Mouse (Mus musculus) urinary bladder, adult 18-20 months (tissue): ENCODE results near the gene Xrcc4.

Experiments used
- DNase-seq, 2 experiments: peaks; one replicate each; pipeline ENCODE4 v3.0.0; 2022; ENCODE audit warnings: low spot score in 2 of 2, mixed read lengths in 2 of 2

The Xrcc4 gene

DNA sequence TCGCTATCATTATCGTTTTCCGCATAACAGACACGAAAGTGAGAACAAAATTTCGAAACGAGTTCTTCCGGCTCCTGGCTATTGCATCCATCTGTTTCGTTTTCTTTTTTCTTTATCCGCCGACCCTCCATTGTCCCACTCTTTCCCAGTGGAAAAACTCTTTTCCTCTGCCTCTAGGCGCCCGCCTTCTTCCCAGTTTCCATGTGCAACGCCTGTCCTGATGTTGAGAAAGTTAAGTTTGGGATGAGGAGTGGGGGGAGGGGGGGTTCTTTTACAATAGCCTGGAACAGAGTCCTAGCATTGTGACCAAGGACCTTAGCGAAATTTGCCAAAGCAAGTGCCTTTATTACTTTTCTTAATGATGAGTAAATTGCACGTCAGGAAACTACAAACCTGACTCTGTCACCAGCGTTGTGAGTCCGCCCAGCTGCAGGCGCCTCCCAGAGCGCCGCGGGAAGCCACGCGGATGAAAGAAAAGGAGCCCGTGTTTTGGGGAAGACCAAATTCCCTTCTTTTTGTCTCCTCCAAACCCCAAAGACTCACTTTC lies 349.6 kb downstream of the Xrcc4 start:
- DNase-seq = peak in 1 of 2 experiments; percentile 33

DNA sequence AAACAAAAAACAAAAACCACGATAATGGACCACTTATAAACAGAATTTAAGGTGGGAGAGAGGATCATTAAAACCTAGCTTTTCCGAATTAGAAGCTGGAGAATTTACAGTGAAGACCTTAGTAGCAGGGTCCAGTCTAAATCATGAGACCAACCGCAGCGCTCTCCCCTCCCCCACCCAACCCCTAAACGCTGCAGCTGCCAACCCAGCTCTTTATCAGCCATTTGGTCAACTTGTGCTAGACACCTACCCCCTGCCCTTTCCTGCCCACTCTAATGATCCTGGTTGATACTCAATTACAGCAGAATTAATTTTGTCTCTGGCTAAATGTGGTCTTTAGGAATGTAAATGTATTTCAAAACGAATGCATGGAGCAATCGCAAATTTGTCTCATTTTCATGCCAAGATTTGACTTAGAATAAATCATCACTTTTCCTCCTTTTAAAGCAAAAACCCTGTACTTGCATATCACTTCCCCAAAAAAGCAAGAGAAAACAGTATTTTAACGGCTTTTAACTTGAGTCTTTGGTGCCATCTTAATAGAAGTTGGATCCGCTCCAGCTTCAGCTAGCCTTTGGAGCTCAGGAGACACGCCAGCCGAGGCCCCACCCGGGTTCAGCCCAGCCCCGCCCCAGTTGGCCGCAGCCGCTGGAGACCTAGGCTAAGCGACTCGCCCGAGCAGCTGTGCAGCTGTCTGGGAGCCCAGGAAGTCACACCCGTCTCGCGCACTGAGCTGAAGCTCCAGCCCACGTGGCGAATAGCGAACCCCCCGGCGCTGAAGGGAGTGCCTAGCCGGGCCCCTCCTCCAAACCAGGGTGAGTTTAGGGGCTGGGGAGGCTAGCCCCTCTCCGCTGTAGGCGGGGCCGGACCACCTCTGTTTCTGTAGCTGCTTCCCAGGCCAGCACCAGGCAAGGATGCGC lies 350.4 kb downstream of the Xrcc4 start:
- peak; percentile 62 to 82 for DNase-seq

DNA sequence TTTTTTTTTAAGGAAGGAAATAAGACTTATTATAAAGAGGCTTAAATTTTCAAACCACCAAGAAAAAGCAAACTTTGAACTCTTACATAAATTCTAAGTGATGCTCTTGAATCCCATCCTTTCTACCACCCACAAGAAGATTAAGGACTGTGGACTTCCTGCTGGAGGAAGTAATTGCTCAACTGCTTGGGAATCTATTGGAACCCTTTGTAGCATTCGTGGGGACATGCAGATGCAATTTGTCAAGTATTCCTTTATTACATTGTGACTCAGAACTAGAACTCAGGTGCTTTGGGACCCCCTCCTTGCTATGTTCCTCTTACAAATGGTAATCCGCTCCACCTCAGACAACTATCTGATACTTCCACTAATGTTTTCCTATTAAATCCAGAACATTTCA lies 351.1 kb downstream of the Xrcc4 start:
- DNase-seq = no peak

DNA sequence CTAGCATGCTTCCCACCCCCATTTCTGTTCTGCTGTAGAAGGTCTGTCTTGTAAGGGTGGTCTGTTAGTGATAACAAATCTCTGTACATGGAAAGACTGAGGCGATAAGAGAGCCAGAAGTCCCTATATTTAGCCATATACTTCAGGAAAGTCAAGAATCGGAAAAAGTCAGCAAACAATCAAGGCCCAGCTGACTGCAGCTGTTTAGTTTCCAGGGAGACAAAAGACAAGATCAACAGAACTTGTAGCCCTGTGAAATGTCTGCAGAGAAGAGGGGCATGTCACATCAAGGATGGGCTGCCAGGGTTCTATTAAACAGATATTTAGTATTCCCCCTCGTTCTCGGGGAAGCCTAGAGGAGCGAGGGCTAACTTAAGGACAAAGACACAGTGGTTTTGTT lies 354.3 kb downstream of the Xrcc4 start:
- no peak for DNase-seq

DNA sequence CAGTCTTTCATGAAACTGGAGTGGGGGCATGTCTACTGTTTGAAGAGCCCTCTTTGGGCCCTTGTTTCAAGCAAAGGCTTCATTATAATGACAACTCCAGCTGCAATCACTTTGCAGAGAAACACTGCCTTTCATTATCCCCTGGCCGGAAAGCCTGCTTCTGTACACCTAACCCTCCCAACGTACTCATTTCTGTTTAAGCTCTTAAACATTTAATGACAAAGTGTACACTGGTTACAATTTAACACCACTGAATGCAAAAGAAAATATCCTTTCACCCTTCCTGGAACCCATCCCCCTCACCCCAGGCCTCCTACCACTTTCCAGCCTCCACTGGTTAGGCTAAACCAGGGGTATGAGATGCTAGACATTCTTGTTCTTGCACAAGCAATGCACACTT lies 362.9 kb downstream of the Xrcc4 start:
- DNase-seq = no peak
